Comparison of ENCODE assay signal across 8 mouse cellular contexts in the genomic region with DNA sequence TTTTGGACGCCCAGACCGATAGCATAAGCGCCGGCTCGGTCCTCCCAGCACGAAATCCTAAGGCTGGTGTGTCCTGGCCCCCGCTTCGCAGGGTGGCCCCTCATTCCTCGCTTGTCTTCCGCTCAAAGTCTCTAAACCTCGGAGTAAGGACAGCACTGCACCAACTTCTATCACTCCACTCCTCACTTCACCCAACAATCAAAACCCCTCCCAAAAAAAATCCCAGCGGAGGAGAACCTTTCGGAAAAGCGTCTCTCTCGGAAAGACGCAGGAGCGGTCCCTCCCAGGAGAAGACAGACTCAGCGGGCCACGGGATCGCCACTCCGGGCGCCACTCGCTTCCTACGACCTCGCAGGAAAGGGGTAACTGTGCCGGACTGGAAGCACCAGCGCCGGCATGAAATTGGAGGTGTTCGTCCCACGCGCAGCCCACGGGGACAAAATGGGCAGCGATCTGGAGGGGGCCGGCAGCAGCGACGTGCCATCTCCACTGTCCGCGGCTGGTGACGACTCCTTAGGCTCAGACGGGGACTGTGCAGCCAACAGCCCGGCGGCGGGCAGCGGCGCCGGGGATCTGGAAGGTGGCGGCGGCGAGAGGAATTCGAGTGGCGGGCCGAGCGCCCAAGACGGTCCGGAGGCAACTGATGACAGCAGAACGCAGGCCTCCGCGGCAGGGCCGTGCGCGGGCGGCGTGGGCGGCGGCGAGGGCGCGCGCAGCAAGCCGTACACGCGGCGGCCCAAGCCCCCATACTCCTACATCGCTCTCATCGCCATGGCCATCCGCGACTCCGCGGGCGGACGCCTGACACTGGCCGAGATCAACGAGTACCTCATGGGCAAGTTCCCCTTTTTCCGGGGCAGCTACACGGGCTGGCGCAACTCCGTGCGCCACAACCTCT. TPM values are rescaled to one million over a fixed set of nuclear protein-coding genes. Genes with fewer than 3 reads are reported as not detected.
DNase-seq lines count a peak whose midpoint lies in the region; ATAC-seq and TF ChIP-seq lines count a peak whose summit lies in the region.

Gene A530084C06Rik (minus strand): TSS at position 813 of the 898 bp plus-strand sequence.

- under 1% methylated on average over 82 of the region's 88 CpGs for WGBS in forebrain, embryonic 16.5 days
- under 1% methylated on average over 88 of the region's 88 CpGs for WGBS in intestine, embryonic 16.5 days
- WGBS in liver, embryonic 11.5 days, result under 1% methylated on average over 88 of the region's 88 CpGs
- under 1% methylated on average over 83 of the region's 88 CpGs for WGBS in midbrain, postnatal 0 days

- H3K9ac ChIP-seq in forebrain, embryonic 16.5 days (replicated peaks; ENCODE audit: low read depth, low read length), result peak within 1 kb of the TSS; percentile 54
- H3K9ac ChIP-seq in intestine, embryonic 16.5 days (ENCODE audit: low read depth, low read length), result peak within 1 kb of the TSS; percentile 79
- H3K9ac ChIP-seq in liver, embryonic 11.5 days (ENCODE audit: low read depth, low read length), result 0 out of 2 replicates have a peak within 1 kb of the TSS, but pooled peaks have one; percentile 20
- peak within 1 kb of the TSS; percentile 50 for H3K9ac ChIP-seq in midbrain, postnatal 0 days (replicated peaks; ENCODE audit: low read length, poor library complexity, severe bottlenecking)

- peak within 1 kb of the TSS; percentile 54 for H3K4me3 ChIP-seq in left cerebral cortex, adult 2 months
- H3K4me3 ChIP-seq in forebrain, embryonic 16.5 days (replicated peaks; ENCODE audit: low read length), result peak within 1 kb of the TSS; percentile 56
- H3K4me3 ChIP-seq in intestine, embryonic 16.5 days (ENCODE audit: low read length), result peak within 1 kb of the TSS; percentile 65
- peak within 1 kb of the TSS; percentile 60 for H3K4me3 ChIP-seq in liver, embryonic 11.5 days (ENCODE audit: low read depth, low read length)
- peak within 1 kb of the TSS; percentile 50 for H3K4me3 ChIP-seq in midbrain, postnatal 0 days (ENCODE audit: low read depth, low read length)

- peaks cover 73% of the 10 kb centered on the region for H3K27me3 ChIP-seq in forebrain, embryonic 16.5 days (replicated peaks; ENCODE audit: control insufficient read depth, insufficient read depth, low read length)
- peaks cover 23% of the 10 kb centered on the region for H3K27me3 ChIP-seq in intestine, embryonic 16.5 days (replicated peaks; ENCODE audit: control insufficient read depth, insufficient read depth, low read length)
- H3K27me3 ChIP-seq in liver, embryonic 11.5 days (replicated peaks; ENCODE audit: control insufficient read depth, insufficient read depth, low read length), result peaks cover 76% of the 10 kb centered on the region
- H3K27me3 ChIP-seq in midbrain, postnatal 0 days (ENCODE audit: insufficient read depth, low read length), result peaks cover 85% of the 10 kb centered on the region

- no peaks in the 10 kb centered on the region for H3K36me3 ChIP-seq in forebrain, embryonic 16.5 days (ENCODE audit: control insufficient read depth, insufficient read depth)
- no peaks in the 10 kb centered on the region for H3K36me3 ChIP-seq in intestine, embryonic 16.5 days (ENCODE audit: control insufficient read depth, insufficient read depth, low read length)
- no peaks in the 10 kb centered on the region for H3K36me3 ChIP-seq in liver, embryonic 11.5 days (ENCODE audit: control insufficient read depth, insufficient read depth, low read length)
- H3K36me3 ChIP-seq in midbrain, postnatal 0 days (ENCODE audit: insufficient read depth, low read length), result no peaks in the 10 kb centered on the region

- H3K9me3 ChIP-seq in forebrain, embryonic 16.5 days (ENCODE audit: control insufficient read depth, low read length), result no peaks in the 10 kb centered on the region
- H3K9me3 ChIP-seq in intestine, embryonic 16.5 days (ENCODE audit: control insufficient read depth, low read length), result no peaks in the 10 kb centered on the region
- H3K9me3 ChIP-seq in liver, embryonic 11.5 days (ENCODE audit: control insufficient read depth, low read length), result no peaks in the 10 kb centered on the region
- no peaks in the 10 kb centered on the region for H3K9me3 ChIP-seq in midbrain, postnatal 0 days (ENCODE audit: low read length)

- peak; percentile 13 for DNase-seq in left cerebral cortex, adult 2 months (ENCODE audit: extremely low spot score in 1 of 2, low spot score in 2 of 2)
- no peak for DNase-seq in left cerebral cortex, adult 11 months (ENCODE audit: low spot score)
- peak; percentile 47 for DNase-seq in adrenal gland, postnatal 10 days
- no peak for DNase-seq in liver, embryonic 11.5 days (ENCODE audit: low spot score)
- DNase-seq in midbrain, postnatal 0 days (ENCODE audit: low spot score), result no peak
- peak; percentile 53 for DNase-seq in yolk sac, embryonic 10.5 days (ENCODE audit: low spot score)

- intact Hi-C loops in left cerebral cortex, adult 2 months (cut with DNase I), result loop anchor here (2.0 kb wide), 1 partner anchor 60 kb away; no protein-coding TSS in a partner anchor

- H3K27ac ChIP-seq in left cerebral cortex, adult 2 months, result peak within 1 kb of the TSS; percentile 48
- peak within 1 kb of the TSS; percentile 9 for H3K27ac ChIP-seq in forebrain, embryonic 16.5 days (ENCODE audit: low read length)
- peak within 1 kb of the TSS; percentile 66 for H3K27ac ChIP-seq in intestine, embryonic 16.5 days (ENCODE audit: low read length)
- no peak within 1 kb of the TSS for H3K27ac ChIP-seq in liver, embryonic 11.5 days (ENCODE audit: low read depth, low read length)
- no peak within 1 kb of the TSS; the same call in 1 of the 2 replicates for H3K27ac ChIP-seq in midbrain, postnatal 0 days (ENCODE audit: low read depth, low read length)

- TF ChIP-seq CTCF in left cerebral cortex, adult 2 months (IDR thresholded peaks at IDR 0.05), result no peak
- no peak for TF ChIP-seq CTCF in midbrain, postnatal 0 days (IDR thresholded peaks at IDR 0.05)

- peak within 1 kb of the TSS; percentile 98 for H3K4me2 ChIP-seq in forebrain, embryonic 16.5 days (ENCODE audit: low read length)
- H3K4me2 ChIP-seq in intestine, embryonic 16.5 days (ENCODE audit: low read depth, low read length), result peak within 1 kb of the TSS; percentile 99
- peak within 1 kb of the TSS; percentile 88 for H3K4me2 ChIP-seq in liver, embryonic 11.5 days
- peak within 1 kb of the TSS; percentile 99 for H3K4me2 ChIP-seq in midbrain, postnatal 0 days (ENCODE audit: low read depth, low read length, poor library complexity, severe bottlenecking)

- H3K4me1 ChIP-seq in forebrain, embryonic 16.5 days (replicated peaks; ENCODE audit: control insufficient read depth, insufficient read depth, low read length), result peaks cover 28% of the 10 kb centered on the region
- H3K4me1 ChIP-seq in intestine, embryonic 16.5 days (ENCODE audit: control insufficient read depth, insufficient read depth, low read length), result peaks cover 10% of the 10 kb centered on the region
- H3K4me1 ChIP-seq in liver, embryonic 11.5 days (replicated peaks; ENCODE audit: control insufficient read depth, insufficient read depth, low read length), result peaks cover 4% of the 10 kb centered on the region
- H3K4me1 ChIP-seq in midbrain, postnatal 0 days (ENCODE audit: insufficient read depth, low read length), result peaks cover 13% of the 10 kb centered on the region; the same call in 1 of the 2 replicates

- ATAC-seq in forebrain, embryonic 16.5 days, result peak; percentile 39
- ATAC-seq in intestine, embryonic 16.5 days, result peak; percentile 42
- no peak; the same call in 1 of the 2 replicates for ATAC-seq in liver, embryonic 11.5 days (replicated peaks; ENCODE audit: low FRiP score)
- ATAC-seq in midbrain, postnatal 0 days (ENCODE audit: low FRiP score), result peak; percentile 59

RNA-seq across cellular contexts. Expression of gene A530084C06Rik, which starts in this region (rescaled TPM):
- under 1 TPM; 0.38 to 0.49 TPM for total RNA-seq in left cerebral cortex, adult 2 months (2021)
- under 1 TPM; 0.09 TPM for total RNA-seq in adrenal gland, postnatal 10 days (2021)
- polyA plus RNA-seq in forebrain, embryonic 16.5 days (2015; fragmentation: Nextera tagmentation; extraction: Ambion mirVana), result not detected in 2 replicates
- not detected in 2 replicates for polyA plus RNA-seq in intestine, embryonic 16.5 days (2015; fragmentation: Nextera tagmentation; extraction: Ambion mirVana)
- not detected in 2 replicates for polyA plus RNA-seq in liver, embryonic 11.5 days (2014; fragmentation: Nextera tagmentation; extraction: Ambion mirVana)
- total RNA-seq in midbrain, postnatal 0 days (2014; rRNA removed), result 0.90 and 0.99 TPM in 2 replicates
- not detected in 2 replicates for polyA plus RNA-seq in midbrain, postnatal 0 days (2015; fragmentation: Nextera tagmentation; extraction: Ambion mirVana)

Comparison
In these comparisons a context has a peak if more than half of its experiments do, and no peak if none do; other contexts are left out.
1. Peak in DNase-seq, H3K4me3 ChIP-seq and H3K27ac ChIP-seq in left cerebral cortex, adult 2 months; RNA of the gene not detected or under 1 TPM.
2. Peak in DNase-seq in adrenal gland, postnatal 10 days; RNA of the gene not detected or under 1 TPM.
3. Peak in ATAC-seq, H3K4me3 ChIP-seq, H3K27ac ChIP-seq, H3K9ac ChIP-seq and H3K4me2 ChIP-seq in forebrain, embryonic 16.5 days; RNA of the gene not detected or under 1 TPM.
4. Peak in ATAC-seq, H3K4me3 ChIP-seq, H3K27ac ChIP-seq, H3K9ac ChIP-seq and H3K4me2 ChIP-seq in intestine, embryonic 16.5 days; RNA of the gene not detected or under 1 TPM.
5. Peak in ATAC-seq, H3K4me3 ChIP-seq, H3K9ac ChIP-seq and H3K4me2 ChIP-seq in midbrain, postnatal 0 days; RNA of the gene not detected or under 1 TPM.
6. H3K9ac ChIP-seq: peak in every context shown above with its lines; median percentile 79 in intestine, embryonic 16.5 days; 54 in forebrain, embryonic 16.5 days; 50 in midbrain, postnatal 0 days; 20 in liver, embryonic 11.5 days.